Mouse (Mus musculus) liver, embryonic 12.5 days (tissue): ENCODE data around the gene Ube2g1. TPM values are rescaled to one million over a fixed set of nuclear protein-coding genes. Genes with fewer than 3 reads are reported as not detected.

Experiments used
- microRNA-seq: library from miRNA; unstranded; fragments of <30 nt; microRNA quantifications from one replicate; pipeline ENCODE4, GENCODE M21; 2017
- polyA plus RNA-seq: library from polyadenylated mRNA; unstranded; fragments of >200 nt; fragmentation: Nextera tagmentation; extraction: Ambion mirVana; gene quantifications from 2 replicates; pipeline ENCODE4 v1.2.1, GENCODE M21; 2016

The Ube2g1 gene
- polyA plus RNA-seq, 1 experiment from 2014 or later = 37.3 TPM

Small RNA genes within 50 kb of the gene (microRNA-seq; reads per million reads assigned to microRNA genes)
- not detected for gene Gm25678

Other genes starting within 250 kb of the Ube2g1 start
- gene Tekt1, start 244.8 kb upstream of the Ube2g1 start, polyA plus RNA-seq = 0.08 and 0.12 TPM in 2 replicates
- gene Smtnl2, start 195.6 kb upstream of the Ube2g1 start, polyA plus RNA-seq = 11.3 and 12.5 TPM in 2 replicates
- 0.12 TPM in 1 of 2 replicates, not detected in the other for gene Ggt6, start 171.8 kb upstream of the Ube2g1 start, polyA plus RNA-seq
- gene Mybbp1a, start 165.9 kb upstream of the Ube2g1 start, polyA plus RNA-seq = 174 and 192 TPM in 2 replicates
- 11.1 and 11.7 TPM in 2 replicates for gene Spns2, start 117.4 kb upstream of the Ube2g1 start, polyA plus RNA-seq
- 1.8 and 2.0 TPM in 2 replicates for gene Spns3, start 56.8 kb upstream of the Ube2g1 start, polyA plus RNA-seq
- 18.3 and 18.6 TPM in 2 replicates for gene Ankfy1, start 82.7 kb downstream of the Ube2g1 start, polyA plus RNA-seq
- gene Cyb5d2, start 188.9 kb downstream of the Ube2g1 start, polyA plus RNA-seq = 4.9 and 5.0 TPM in 2 replicates
- 5.6 and 6.6 TPM in 2 replicates for gene Zzef1, start 188.9 kb downstream of the Ube2g1 start, polyA plus RNA-seq